Comparison of ENCODE assay signal across 16 mouse cellular contexts in the genomic region with DNA sequence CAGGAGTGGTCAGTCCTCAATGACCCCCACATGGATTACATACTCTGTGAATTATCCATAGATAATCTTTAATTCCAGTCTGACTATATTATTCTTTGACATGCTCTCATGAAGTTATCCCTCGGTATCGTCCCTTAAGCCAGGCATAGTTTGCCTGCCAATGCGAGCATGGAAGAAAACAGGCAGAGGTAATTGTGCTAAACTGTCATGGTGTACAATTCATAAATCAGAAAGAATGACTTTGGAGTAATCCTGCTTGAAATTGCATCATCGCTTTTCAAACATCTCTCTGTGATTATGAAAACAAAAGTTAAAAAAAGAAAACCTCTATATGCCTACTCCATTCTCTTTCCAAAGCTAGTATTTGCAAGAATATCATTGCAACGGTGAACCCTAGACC.
DNase-seq lines count a peak whose midpoint lies in the region; ATAC-seq and TF ChIP-seq lines count a peak whose summit lies in the region.
"Had no signal": no experiment of that assay in that cellular context is flagged by ENCODE, and none has a peak within 500 bp of the region (broad histone marks: within the 10 kb centered on the region; RNA-seq: fewer than 3 reads in every experiment).

No protein-coding gene starts in this region.

- intact Hi-C loops in left cerebral cortex, adult 2 months (cut with DNase I): no loop called here

- H3K27me3 ChIP-seq in intestine, embryonic 15.5 days (replicated peaks): no peaks in the 10 kb centered on the region
- no peaks in the 10 kb centered on the region for H3K27me3 ChIP-seq in intestine, embryonic 16.5 days (replicated peaks; ENCODE audit: control insufficient read depth, insufficient read depth, low read length)
- no peaks in the 10 kb centered on the region for H3K27me3 ChIP-seq in embryonic facial prominence, embryonic 12.5 days
- no peaks in the 10 kb centered on the region for H3K27me3 ChIP-seq in forebrain, postnatal 0 days (ENCODE audit: insufficient read depth, low read length)
- H3K27me3 ChIP-seq in myocyte (ENCODE audit: control insufficient read depth, insufficient read depth, insufficient read length): no peaks in the 10 kb centered on the region
- H3K27me3 ChIP-seq: liver, embryonic 12.5 days had no signal

- TF ChIP-seq CTCF in forebrain, postnatal 0 days (IDR thresholded peaks at IDR 0.05; ENCODE audit: low read depth): no peak
- no peak for TF ChIP-seq CTCF in left cerebral cortex, adult 2 months (IDR thresholded peaks at IDR 0.05)

- no peak overlapping the region for H3K4me3 ChIP-seq in intestine, embryonic 15.5 days (replicated peaks)
- no peak overlapping the region for H3K4me3 ChIP-seq in intestine, embryonic 16.5 days (ENCODE audit: low read length)
- no peak overlapping the region for H3K4me3 ChIP-seq in embryonic facial prominence, embryonic 12.5 days
- H3K4me3 ChIP-seq in forebrain, postnatal 0 days (ENCODE audit: low read depth, low read length): no peak overlapping the region
- no peak overlapping the region for H3K4me3 ChIP-seq in myocyte
- H3K4me3 ChIP-seq in left cerebral cortex, adult 2 months: no peak overlapping the region
- H3K4me3 ChIP-seq: liver, embryonic 12.5 days had no signal

- WGBS in intestine, embryonic 15.5 days: 78% methylated on average over 5 of the region's 5 CpGs
- 75% methylated on average over 5 of the region's 5 CpGs for WGBS in intestine, embryonic 16.5 days
- 68% methylated on average over 5 of the region's 5 CpGs for WGBS in embryonic facial prominence, embryonic 12.5 days
- 73% methylated on average over 5 of the region's 5 CpGs for WGBS in forebrain, postnatal 0 days

- no peak for DNase-seq in forebrain, postnatal 0 days
- DNase-seq in left cerebral cortex, adult 2 months (ENCODE audit: extremely low spot score in 1 of 2, low spot score in 2 of 2): no peak
- DNase-seq in layer of hippocampus, adult 18-20 months (ENCODE audit: low spot score in 2 of 2): no peak
- no peak for DNase-seq in urinary bladder, postnatal 25 days (ENCODE audit: low spot score)
- DNase-seq: adrenal gland, postnatal 36 days; cerebellum, adult 11 months; layer of hippocampus, postnatal 36 days; midbrain, embryonic 14.5 days; right cerebral cortex, postnatal 14 days had no signal

- H3K36me3 ChIP-seq in intestine, embryonic 15.5 days: no peaks in the 10 kb centered on the region
- H3K36me3 ChIP-seq in intestine, embryonic 16.5 days (ENCODE audit: control insufficient read depth, insufficient read depth, low read length): no peaks in the 10 kb centered on the region
- no peaks in the 10 kb centered on the region for H3K36me3 ChIP-seq in embryonic facial prominence, embryonic 12.5 days
- H3K36me3 ChIP-seq in forebrain, postnatal 0 days (ENCODE audit: insufficient read depth): no peaks in the 10 kb centered on the region
- H3K36me3 ChIP-seq in myocyte (ENCODE audit: control insufficient read depth, insufficient read depth): no peaks in the 10 kb centered on the region
- H3K36me3 ChIP-seq: liver, embryonic 12.5 days had no signal

- H3K27ac ChIP-seq in intestine, embryonic 15.5 days: peak overlapping the region; percentile 2; the same call in 1 of the 2 replicates
- H3K27ac ChIP-seq in intestine, embryonic 16.5 days (ENCODE audit: low read length): no peak overlapping the region
- H3K27ac ChIP-seq in embryonic facial prominence, embryonic 12.5 days: peak overlapping the region; percentile 90
- 0 out of 2 replicates have a peak overlapping the region, but pooled peaks have one; percentile 29 for H3K27ac ChIP-seq in forebrain, postnatal 0 days (ENCODE audit: low read depth, low read length)
- H3K27ac ChIP-seq in left cerebral cortex, adult 2 months: no peak overlapping the region
- H3K27ac ChIP-seq: kidney, postnatal 0 days; liver, embryonic 12.5 days had no signal

- H3K4me1 ChIP-seq in intestine, embryonic 15.5 days (replicated peaks): no peaks in the 10 kb centered on the region
- no peaks in the 10 kb centered on the region for H3K4me1 ChIP-seq in intestine, embryonic 16.5 days (ENCODE audit: control insufficient read depth, insufficient read depth, low read length)
- H3K4me1 ChIP-seq in embryonic facial prominence, embryonic 12.5 days: peaks cover 25% of the 10 kb centered on the region; the same call in 1 of the 2 replicates
- H3K4me1 ChIP-seq in forebrain, postnatal 0 days (ENCODE audit: insufficient read depth): peaks cover 6% of the 10 kb centered on the region
- H3K4me1 ChIP-seq: liver, embryonic 12.5 days had no signal

- no peaks in the 10 kb centered on the region for H3K9me3 ChIP-seq in intestine, embryonic 15.5 days
- H3K9me3 ChIP-seq in intestine, embryonic 16.5 days (ENCODE audit: control insufficient read depth, low read length): no peaks in the 10 kb centered on the region
- no peaks in the 10 kb centered on the region for H3K9me3 ChIP-seq in embryonic facial prominence, embryonic 12.5 days
- no peaks in the 10 kb centered on the region for H3K9me3 ChIP-seq in forebrain, postnatal 0 days (ENCODE audit: low read length)
- H3K9me3 ChIP-seq: liver, embryonic 12.5 days had no signal

- no peak overlapping the region for H3K9ac ChIP-seq in intestine, embryonic 15.5 days
- H3K9ac ChIP-seq in intestine, embryonic 16.5 days (ENCODE audit: low read depth, low read length): no peak overlapping the region
- no peak overlapping the region for H3K9ac ChIP-seq in embryonic facial prominence, embryonic 12.5 days
- H3K9ac ChIP-seq in forebrain, postnatal 0 days: no peak overlapping the region
- H3K9ac ChIP-seq: liver, embryonic 12.5 days had no signal

- H3K79me2 ChIP-seq in myocyte (ENCODE audit: control insufficient read depth, insufficient read depth): no peaks in the 10 kb centered on the region

- no peak for TF ChIP-seq POLR2A in myocyte (IDR thresholded peaks at IDR 0.05; ENCODE audit: insufficient read length, low read depth)

- no peak overlapping the region for H3ac ChIP-seq in myocyte (ENCODE audit: control insufficient read depth, insufficient read length)

- no peak for ATAC-seq in intestine, embryonic 15.5 days
- no peak for ATAC-seq in intestine, embryonic 16.5 days
- 0 out of 2 replicates have a peak, but pooled peaks have one; percentile 24 for ATAC-seq in embryonic facial prominence, embryonic 12.5 days (ENCODE audit: insufficient number of reproducible peaks, insufficient read depth, low FRiP score, low TSS enrichment)
- ATAC-seq in forebrain, postnatal 0 days: no peak
- ATAC-seq: liver, embryonic 12.5 days had no signal

- no peak overlapping the region for H3K4me2 ChIP-seq in intestine, embryonic 15.5 days (replicated peaks)
- no peak overlapping the region for H3K4me2 ChIP-seq in intestine, embryonic 16.5 days (ENCODE audit: low read depth, low read length)
- 0 out of 2 replicates have a peak overlapping the region, but pooled peaks have one; percentile 3 for H3K4me2 ChIP-seq in embryonic facial prominence, embryonic 12.5 days (replicated peaks)
- no peak overlapping the region for H3K4me2 ChIP-seq in forebrain, postnatal 0 days (ENCODE audit: low read depth)
- H3K4me2 ChIP-seq in myocyte (ENCODE audit: low read depth): no peak overlapping the region
- H3K4me2 ChIP-seq: heart, embryonic 11.5 days; liver, embryonic 12.5 days had no signal

TF ChIP-seq in myocyte, 11 proteins besides CTCF, POLR2A, EP300 and RAD21:
- no peak for TF ChIP-seq MYOD1 (IDR thresholded peaks at IDR 0.05; ENCODE audit: control insufficient read depth in 1 of 3, insufficient read length in 2 of 3, low read depth in 2 of 3)
- peak; percentile 49; the same call in 1 of the 2 replicates for TF ChIP-seq CEBPB (IDR thresholded peaks at IDR 0.05; ENCODE audit: insufficient read depth, poor library complexity, severe bottlenecking)

Comparison
In these comparisons a context has a peak if more than half of its experiments do, and no peak if none do; other contexts are left out.
1. H3K27ac ChIP-seq: peak in intestine, embryonic 15.5 days (single experiment), embryonic facial prominence, embryonic 12.5 days (single experiment) and forebrain, postnatal 0 days (single experiment); none in intestine, embryonic 16.5 days (single experiment) and left cerebral cortex, adult 2 months (single experiment).